Mouse (Mus musculus) stomach, postnatal 0 days (tissue): ENCODE results near the gene Slx4.

ENCODE experiments used
- CTCF ChIP-seq: IDR thresholded peaks from 2 replicates; pipeline ENCODE4 v1.5.1; 2016; ENCODE audit warnings: antibody characterized with exemption, low read depth, mild to moderate bottlenecking, moderate library complexity
- EP300 ChIP-seq: optimal IDR thresholded peaks from 2 replicates; pipeline ENCODE3; 2016; ENCODE audit warnings: antibody characterized with exemption

DNA sequence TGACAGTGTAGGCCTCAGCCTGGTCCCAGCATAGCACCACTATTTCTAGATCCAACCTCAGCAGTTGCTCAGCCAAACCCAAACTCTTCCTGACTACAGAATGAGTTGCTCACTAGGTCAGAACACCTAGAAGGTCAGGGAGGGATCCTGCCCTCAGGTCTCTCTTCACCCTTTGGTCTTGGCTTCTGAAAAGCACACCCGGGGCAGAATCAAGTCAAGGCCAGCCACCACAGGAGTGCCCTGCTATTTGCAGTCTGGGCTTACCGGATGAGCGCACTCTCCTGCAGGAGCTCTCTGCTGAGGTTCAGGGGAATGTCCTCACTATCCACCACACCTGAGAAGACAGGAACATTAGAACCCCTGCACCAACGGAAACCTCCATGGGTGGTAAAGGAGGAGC, 49.0 kb upstream of the Slx4 start:
- TF ChIP-seq CTCF (no peak), EP300 (no peak)
